Mouse (Mus musculus) small intestine, adult 2 months (tissue): ENCODE measurements at regions not wholly inside any gene's neighbourhood (a gene's known extent, or its start where the extent isn't known, plus 50 kb on each side); places are given as distances from the start of the nearest gene placed in this dataset.

Experiments used
- CTCF ChIP-seq: fragments of 200-500 bp; IDR thresholded peaks from 2 replicates; pipeline ENCODE4 v1.5.1; 2012; ENCODE audit warnings: low read depth, mild to moderate bottlenecking, control low read depth, inconsistent platforms, low read length, moderate library complexity, mixed read lengths; ENCODE audit not compliant: insufficient replicate concordance, insufficient read length; ENCODE audit errors: extremely low read depth
- POLR2A ChIP-seq: fragments of 200-500 bp; IDR thresholded peaks from 2 replicates; pipeline ENCODE4 v1.6.1; 2012; ENCODE audit warnings: low read depth, mild to moderate bottlenecking, control low read depth, inconsistent platforms, low read length, moderate library complexity

DNA sequence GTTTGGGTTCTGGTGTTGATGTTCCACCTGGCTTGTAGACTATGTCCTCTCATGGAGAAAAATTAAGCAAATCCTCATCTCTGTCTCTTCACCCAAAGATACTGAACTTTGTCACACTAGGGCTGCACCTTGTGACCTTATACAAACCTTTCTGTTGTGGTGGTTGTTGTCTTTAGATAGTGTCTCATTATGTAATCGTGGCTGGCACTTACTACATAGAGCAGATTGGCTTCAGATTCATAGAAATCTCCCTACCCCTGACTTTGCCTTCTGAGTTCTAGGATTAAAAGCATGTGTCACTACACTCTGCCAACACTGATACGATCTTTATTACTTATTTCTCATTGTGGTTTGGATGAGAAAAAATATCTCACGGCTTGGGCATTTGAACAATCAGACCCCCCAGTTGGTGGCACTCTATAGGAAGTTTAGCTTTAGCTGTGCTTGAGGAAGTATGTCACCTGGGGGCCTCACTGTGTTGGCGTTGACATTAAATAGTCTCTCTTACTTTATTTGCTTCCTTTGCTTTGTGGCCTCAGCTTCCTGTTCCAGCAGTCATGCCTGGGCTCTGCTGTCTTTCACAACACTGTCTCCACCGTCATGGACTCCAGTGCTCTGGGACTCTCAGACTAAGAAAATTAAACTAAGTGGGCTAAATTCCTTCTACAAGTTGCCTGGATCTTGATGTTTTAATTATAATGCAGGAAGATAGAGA lies 66.0 kb downstream of the Arrdc4 start:
- TF ChIP-seq CTCF (no peak), POLR2A (no peak)
